Mouse (Mus musculus): ENCODE data around the gene Itsn2.
"Not testable (repeated sequence)": the region's sequence is repeated elsewhere in the genome, so short reads cannot be mapped to it uniquely, and the experiment has no call there.

Itsn2 gene

GRCm38 (mm10) chr12:4592541-4593165, at the start of gene Itsn2, which contains the start of gene Gm3625:
Gene Itsn2 (plus strand): TSS chr12:4592638.
Gene Gm3625 (minus strand): TSS chr12:4592927.
- in situ Hi-C loops (cut with MboI; ENCODE audit: low sequenced_read_pairs) = no loop called here

GRCm38 (mm10) chr12:4544400-4544919, 48.0 kb upstream of the Itsn2 start:
- in situ Hi-C loops (cut with MboI; ENCODE audit: low sequenced_read_pairs) = loop anchor here (10.0 kb wide), 1 partner anchor 440 kb away; no protein-coding TSS in a partner anchor

- in situ Hi-C loops (cut with MboI; ENCODE audit: low sequenced_read_pairs) = loop anchor here (10.0 kb wide), 1 partner anchor 441 kb away; no protein-coding TSS in a partner anchor
These were observed 47.0 kb upstream of the Itsn2 start for GRCm38 (mm10) chr12:4545425-4545824.

- in situ Hi-C loops (cut with MboI; ENCODE audit: low sequenced_read_pairs) = loop anchor here (10.0 kb wide), 1 partner anchor 442 kb away; no protein-coding TSS in a partner anchor
These were observed 45.9 kb upstream of the Itsn2 start for GRCm38 (mm10) chr12:4546491-4546890.

GRCm38 (mm10) chr12:4547557-4547956, 44.9 kb upstream of the Itsn2 start:
- in situ Hi-C loops (cut with MboI; ENCODE audit: low sequenced_read_pairs) = loop anchor here (10.0 kb wide), 1 partner anchor 443 kb away; no protein-coding TSS in a partner anchor

GRCm38 (mm10) chr12:4548053-4549013, 44.1 kb upstream of the Itsn2 start:
- in situ Hi-C loops (cut with MboI; ENCODE audit: low sequenced_read_pairs) = loop anchor here (10.0 kb wide), 1 partner anchor 444 kb away; no protein-coding TSS in a partner anchor

- in situ Hi-C loops (cut with MboI; ENCODE audit: low sequenced_read_pairs) = not testable (repeated sequence)
These were observed 38.7 kb upstream of the Itsn2 start for GRCm38 (mm10) chr12:4553704-4554103.

- in situ Hi-C loops (cut with MboI; ENCODE audit: low sequenced_read_pairs) = no loop called here
These were observed 37.0 kb upstream of the Itsn2 start for GRCm38 (mm10) chr12:4555451-4555850.

GRCm38 (mm10) chr12:4556891-4557290, 35.5 kb upstream of the Itsn2 start:
- in situ Hi-C loops (cut with MboI; ENCODE audit: low sequenced_read_pairs) = no loop called here

- in situ Hi-C loops (cut with MboI; ENCODE audit: low sequenced_read_pairs) = no loop called here
These were observed 35.0 kb upstream of the Itsn2 start for GRCm38 (mm10) chr12:4557436-4557835.

GRCm38 (mm10) chr12:4558013-4558412, 34.4 kb upstream of the Itsn2 start:
- in situ Hi-C loops (cut with MboI; ENCODE audit: low sequenced_read_pairs) = no loop called here

GRCm38 (mm10) chr12:4558475-4559279, 33.8 kb upstream of the Itsn2 start:
- in situ Hi-C loops (cut with MboI; ENCODE audit: low sequenced_read_pairs) = no loop called here

- in situ Hi-C loops (cut with MboI; ENCODE audit: low sequenced_read_pairs) = no loop called here
These were observed 20.6 kb upstream of the Itsn2 start for GRCm38 (mm10) chr12:4571864-4572263.

- in situ Hi-C loops (cut with MboI; ENCODE audit: low sequenced_read_pairs) = no loop called here
These were observed 18.4 kb upstream of the Itsn2 start for GRCm38 (mm10) chr12:4574065-4574464.

- in situ Hi-C loops (cut with MboI; ENCODE audit: low sequenced_read_pairs) = no loop called here
These were observed 10.1 kb upstream of the Itsn2 start for GRCm38 (mm10) chr12:4582326-4582725.

GRCm38 (mm10) chr12:4587846-4588245, 4.6 kb upstream of the Itsn2 start:
- in situ Hi-C loops (cut with MboI; ENCODE audit: low sequenced_read_pairs) = no loop called here

- in situ Hi-C loops (cut with MboI; ENCODE audit: low sequenced_read_pairs) = no loop called here
These were observed 3.8 kb upstream of the Itsn2 start for GRCm38 (mm10) chr12:4588603-4589002.

- in situ Hi-C loops (cut with MboI; ENCODE audit: low sequenced_read_pairs) = no loop called here
These were observed 413 bp upstream of the Itsn2 start for GRCm38 (mm10) chr12:4592025-4592424.

- in situ Hi-C loops (cut with MboI; ENCODE audit: low sequenced_read_pairs) = no loop called here
These were observed 910 bp downstream of the Itsn2 start for GRCm38 (mm10) chr12:4593166-4593929.

GRCm38 (mm10) chr12:4593930-4594391, 1.5 kb downstream of the Itsn2 start:
- in situ Hi-C loops (cut with MboI; ENCODE audit: low sequenced_read_pairs) = no loop called here

All from CH12F3 (cell line).